Mouse (Mus musculus): Measurements from ENCODE around the gene Nelfb. TPM values are rescaled to one million over a fixed set of nuclear protein-coding genes. Genes with fewer than 3 reads are reported as not detected.
"Not testable (repeated sequence)": the region's sequence is repeated elsewhere in the genome, so short reads cannot be mapped to it uniquely, and the experiment has no call there.

Nelfb gene
- 60.9 and 89.7 TPM in 2 replicates for polyA plus RNA-seq (2012; rRNA removed)

GRCm38 (mm10) chr2:25211121-25211670 is at the start of gene Nelfb:
Gene Nelfb, minus strand, starts transcription at chr2:25211489.
- WGBS, result under 1% methylated on average over 44 of the region's 44 CpGs
- DNase-seq (ENCODE audit: low read depth, low spot score), result no peak

DNA sequence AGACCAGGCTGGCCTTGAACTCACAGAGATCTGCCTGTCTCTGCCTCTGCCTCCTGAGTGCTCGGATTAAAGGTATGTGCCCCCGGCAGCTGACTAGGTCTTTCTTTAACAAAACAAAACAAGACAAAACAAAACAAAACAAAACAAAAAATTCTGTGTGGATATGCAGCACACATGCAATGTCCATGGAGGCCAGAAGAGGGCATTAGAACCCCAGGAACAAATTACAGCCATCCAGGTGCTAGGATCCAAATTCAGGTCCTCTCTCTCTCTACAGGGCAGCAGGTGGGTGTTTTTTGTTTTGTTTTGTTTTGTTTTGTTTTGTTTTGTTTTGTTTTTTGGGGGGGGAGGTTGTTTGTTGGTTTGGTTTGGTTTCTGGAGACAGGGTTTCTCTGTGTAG is 47.6 kb upstream of the Nelfb start:
- 58% methylated on average over 2 of the region's 2 CpGs for WGBS

GRCm38 (mm10) chr2:25257250-25257649 is 46.0 kb upstream of the Nelfb start:
- not testable (repeated sequence) for DNase-seq (ENCODE audit: low read depth, low spot score)
- WGBS, result 78% methylated on average over 5 of the region's 5 CpGs

More for the DNA sequence above, 47.6 kb upstream of the Nelfb start:
- DNase-seq (ENCODE audit: low read depth, low spot score), result no peak

DNA sequence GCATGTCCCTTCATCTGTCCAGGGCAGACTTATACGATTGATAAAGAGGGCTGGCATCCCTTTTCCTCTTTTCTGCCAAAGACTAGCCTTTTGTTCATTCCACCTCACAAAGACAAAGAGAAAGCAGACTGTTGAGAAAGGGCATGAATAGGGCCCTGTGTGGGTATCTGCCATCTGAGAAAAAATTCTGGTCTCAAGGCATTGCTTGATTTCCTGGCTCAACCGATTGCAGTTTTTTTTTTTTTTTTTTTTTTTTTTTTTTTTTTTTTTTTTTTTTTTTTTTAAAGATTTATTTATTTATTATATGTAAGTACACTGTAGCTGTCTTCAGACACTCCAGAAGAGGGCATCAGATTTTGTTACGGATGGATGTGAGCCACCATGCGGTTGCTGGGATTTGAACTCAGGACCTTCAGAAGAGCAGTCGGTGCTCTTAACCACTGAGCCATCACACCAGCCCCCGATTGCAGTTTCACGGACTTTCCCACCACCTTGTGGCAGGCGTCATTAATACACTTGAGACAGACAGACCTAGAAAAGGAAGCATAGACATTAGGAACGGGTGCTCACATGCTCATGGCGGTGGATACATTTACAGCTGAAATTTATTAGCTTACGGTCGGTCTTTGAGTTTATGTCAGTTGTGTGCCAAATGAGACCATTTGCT is 45.3 kb upstream of the Nelfb start:
- not testable (repeated sequence) for DNase-seq (ENCODE audit: low read depth, low spot score)
- WGBS, result 26% methylated on average over 12 of the region's 12 CpGs

- WGBS, result 1% methylated on average over 39 of the region's 39 CpGs
- DNase-seq (ENCODE audit: low read depth, low spot score), result no peak
Observed at GRCm38 (mm10) chr2:25255284-25255779, 44.0 kb upstream of the Nelfb start, which contains the start of gene Tmem203. Gene Tmem203, plus strand, starts transcription at chr2:25255439.

DNA sequence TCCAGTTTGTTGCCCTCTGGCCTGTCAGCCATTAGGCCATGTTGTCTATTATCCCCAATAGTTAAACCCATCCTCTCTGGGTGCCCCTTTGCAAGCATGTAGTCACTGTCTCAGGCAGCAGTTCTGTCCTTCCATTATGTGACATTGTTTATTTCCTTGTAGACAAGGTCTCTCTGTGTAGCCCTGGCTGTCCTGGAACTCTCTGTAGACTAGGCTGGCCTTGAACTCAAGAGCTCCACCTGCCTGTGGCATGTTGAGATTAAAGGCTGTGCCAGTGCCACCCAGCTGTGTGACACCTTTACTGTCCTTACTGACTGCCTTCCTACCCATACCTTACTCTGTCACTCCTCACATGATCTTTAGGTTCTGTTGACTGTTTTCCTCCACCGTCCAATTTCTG is 41.0 kb upstream of the Nelfb start:
- no peak for DNase-seq (ENCODE audit: low read depth, low spot score)
- 86% methylated on average over 1 of the region's 1 CpGs for WGBS

- WGBS, result 35% methylated on average over 10 of the region's 10 CpGs
Observed at GRCm38 (mm10) chr2:25246183-25247072, 35.1 kb upstream of the Nelfb start, which contains the start of gene AL732309.1. Gene AL732309.1, minus strand, starts transcription at chr2:25246863.

DNA sequence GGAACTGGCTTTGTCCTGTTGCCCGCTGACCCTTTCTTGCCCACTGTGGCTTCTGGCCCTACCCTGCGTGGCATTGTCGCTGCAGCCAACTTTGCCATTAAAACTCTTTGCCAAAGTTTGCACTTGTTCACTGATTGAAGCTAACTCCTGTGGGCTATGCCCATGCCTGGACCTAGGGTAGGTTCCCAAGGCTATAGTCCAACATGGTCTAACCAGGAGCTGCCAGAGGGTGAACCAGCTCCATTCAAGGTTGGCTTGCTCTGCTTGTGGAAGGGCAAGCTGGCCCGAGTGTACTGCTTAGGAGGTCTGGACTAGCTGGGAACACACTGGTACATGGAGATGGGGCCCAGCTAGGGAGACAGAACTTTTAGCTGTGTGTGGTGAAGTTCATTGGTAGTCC is 32.9 kb upstream of the Nelfb start:
- DNase-seq (ENCODE audit: low read depth, low spot score), result no peak
- WGBS, result 92% methylated on average over 4 of the region's 4 CpGs

More at GRCm38 (mm10) chr2:25246183-25247072, 35.1 kb upstream of the Nelfb start, which contains the start of gene AL732309.1:
- no peak for DNase-seq (ENCODE audit: low read depth, low spot score)

GRCm38 (mm10) chr2:25243342-25243741 is 32.1 kb upstream of the Nelfb start:
- DNase-seq (ENCODE audit: low read depth, low spot score), result no peak
- 87% methylated on average over 8 of the region's 8 CpGs for WGBS

DNA sequence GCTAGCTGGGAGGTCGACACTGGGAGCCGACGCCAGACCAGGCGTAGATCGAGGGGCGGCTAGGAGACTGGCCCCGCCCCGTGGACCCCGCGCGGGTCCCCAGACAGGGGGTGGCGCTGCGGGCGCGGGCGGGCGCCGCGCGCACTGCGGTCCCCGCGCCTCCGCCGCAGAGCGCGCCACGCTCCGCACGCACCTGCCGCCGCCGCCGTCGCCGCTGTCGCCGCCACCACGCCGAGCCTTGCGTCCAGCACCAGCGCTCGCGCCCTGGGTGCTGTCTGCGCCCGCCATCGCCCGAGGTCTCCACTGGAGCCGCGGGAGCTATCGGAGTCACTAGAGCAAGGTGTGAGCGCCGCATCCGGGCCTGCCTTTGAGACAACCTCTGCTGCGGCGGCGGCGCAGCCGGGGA is 30.8 kb upstream of the Nelfb start, which contains the start of the genes Rnf208 and Cysrt1:
Rnf208 (plus strand) TSS at position 155 of the 406 bp plus-strand sequence.
Cysrt1 (minus strand) TSS at position 352 of the 406 bp plus-strand sequence.
- DNase-seq (ENCODE audit: low read depth, low spot score), result no peak
- WGBS, result under 1% methylated on average over 59 of the region's 59 CpGs

DNA sequence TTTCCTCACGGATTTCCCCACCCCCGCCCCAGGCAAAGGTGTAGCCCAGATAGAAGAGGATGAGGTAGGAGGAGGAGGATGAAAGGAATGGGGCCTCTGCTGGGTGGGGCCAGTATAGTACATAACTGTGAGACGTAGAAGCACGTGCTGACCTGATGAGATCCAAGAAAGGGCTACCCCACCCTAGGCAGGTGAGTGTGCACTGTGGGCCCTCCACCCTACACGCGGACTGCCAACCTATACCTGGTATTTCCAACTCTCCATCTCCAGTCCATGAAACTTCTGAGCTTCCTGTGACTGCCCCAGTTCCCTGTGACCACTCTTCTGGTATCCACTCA is 30.1 kb upstream of the Nelfb start:
- WGBS, result 10% methylated on average over 6 of the region's 6 CpGs
- no peak for DNase-seq (ENCODE audit: low read depth, low spot score)

- DNase-seq (ENCODE audit: low read depth, low spot score), result no peak
- WGBS, result 2% methylated on average over 29 of the region's 29 CpGs
Observed at GRCm38 (mm10) chr2:25240723-25241437, 29.6 kb upstream of the Nelfb start.

GRCm38 (mm10) chr2:25240310-25240709 is 29.0 kb upstream of the Nelfb start:
- DNase-seq (ENCODE audit: low read depth, low spot score), result no peak
- whole genome bisulfite sequencing, result 68% methylated on average over 8 of the region's 8 CpGs

DNA sequence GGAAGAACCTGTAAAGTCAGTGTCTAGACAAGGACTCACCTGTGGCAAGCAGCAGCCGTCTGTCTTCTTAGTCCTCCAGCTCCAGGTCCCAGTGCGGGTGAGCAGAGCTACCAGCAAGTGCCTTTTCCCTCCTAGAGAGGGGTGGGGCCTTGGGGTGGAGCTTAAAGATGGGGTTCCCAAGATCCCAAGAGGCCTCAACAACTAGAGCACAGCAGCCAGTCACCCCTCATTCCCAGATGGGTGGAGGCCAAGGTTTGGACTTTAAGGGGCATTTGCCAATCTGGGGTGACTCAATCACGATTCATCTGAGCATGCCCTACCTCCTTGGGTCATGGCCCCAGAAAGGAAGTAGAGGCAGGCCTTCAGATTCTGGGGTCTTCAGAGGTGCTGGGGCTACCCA is 28.5 kb upstream of the Nelfb start:
- DNase-seq (ENCODE audit: low read depth, low spot score), result no peak
- 87% methylated on average over 3 of the region's 3 CpGs for WGBS

DNA sequence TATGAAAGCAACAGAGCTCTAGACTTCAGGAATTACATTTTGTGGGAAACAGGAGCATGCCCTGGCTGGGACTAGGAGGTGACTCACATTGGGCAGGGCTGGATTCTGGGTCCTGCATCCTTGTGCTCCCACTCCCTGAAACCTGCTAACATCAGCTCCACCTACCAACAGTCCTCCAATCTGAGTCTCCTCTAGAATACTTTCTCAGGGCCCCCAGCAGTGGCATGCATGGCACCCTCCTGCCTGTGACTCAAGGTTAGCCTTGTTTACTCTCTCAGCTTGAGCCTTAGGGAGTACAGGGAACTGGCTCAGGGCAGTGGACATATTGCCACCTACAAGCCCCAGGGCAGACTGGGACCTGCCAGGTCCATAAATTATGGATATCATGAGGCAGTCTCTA is 26.8 kb upstream of the Nelfb start:
- DNase-seq (ENCODE audit: low read depth, low spot score), result no peak

DNA sequence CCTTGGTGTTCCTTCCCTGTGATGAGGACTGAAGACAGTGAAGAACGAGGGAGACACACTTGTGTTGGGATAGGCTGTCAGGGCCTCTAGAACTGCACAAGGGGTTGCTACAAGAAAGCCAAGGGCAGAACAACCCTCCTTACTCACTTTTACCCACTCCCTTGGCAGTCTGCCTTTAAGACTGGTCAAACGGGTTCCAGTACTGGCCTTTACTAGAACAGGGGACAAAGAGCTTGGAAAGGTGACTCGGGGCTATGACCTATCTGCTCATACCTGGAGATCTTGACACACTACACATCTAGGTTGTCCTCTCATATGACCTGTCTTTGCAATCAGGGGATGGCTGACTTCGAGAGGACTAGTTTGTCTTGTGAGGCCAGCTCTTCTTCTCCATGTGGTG is 26.2 kb upstream of the Nelfb start:
- 22% methylated on average over 4 of the region's 4 CpGs for WGBS
- no peak for DNase-seq (ENCODE audit: low read depth, low spot score)

GRCm38 (mm10) chr2:25236614-25237013 is 25.3 kb upstream of the Nelfb start, which contains the start of gene Rnf224:
Gene Rnf224, minus strand, starts transcription at chr2:25236787.
- 69% methylated on average over 8 of the region's 8 CpGs for WGBS

GRCm38 (mm10) chr2:25234551-25235220 is 23.4 kb upstream of the Nelfb start:
- WGBS, result 57% methylated on average over 5 of the region's 5 CpGs
- DNase-seq (ENCODE audit: low read depth, low spot score), result no peak

More at GRCm38 (mm10) chr2:25236614-25237013, 25.3 kb upstream of the Nelfb start, which contains the start of gene Rnf224:
- DNase-seq (ENCODE audit: low read depth, low spot score), result no peak

- 72% methylated on average over 3 of the region's 3 CpGs for WGBS
- no peak for DNase-seq (ENCODE audit: low read depth, low spot score)
Observed at GRCm38 (mm10) chr2:25234050-25234449, 22.8 kb upstream of the Nelfb start, which contains the start of gene Slc34a3. Gene Slc34a3, minus strand, starts transcription at chr2:25234364.

Data from large intestine, adult 2 months (tissue).